Mouse (Mus musculus) limb, embryonic 12.5 days (tissue): Measurements from ENCODE around the gene Rarg. TPM values are rescaled to one million over a fixed set of nuclear protein-coding genes. Genes with fewer than 3 reads are reported as not detected.

Source experiments
- ATAC-seq: fragments of 200-750 bp; cut with Nextera tagmentation; 2 replicates; pipeline ENCODE4 v1.8.0; 2017; ENCODE audit warnings: low read depth, moderate TSS enrichment; ENCODE audit not compliant: insufficient number of reproducible peaks, insufficient read depth, low FRiP score, low TSS enrichment
- H3K27ac ChIP-seq: fragments of 300-500 bp; sonication (generic); 2 replicates; pipeline ENCODE4 v1.5.1; 2016; ENCODE audit warnings: mild to moderate bottlenecking, moderate library complexity
- H3K27me3 ChIP-seq: fragments of 300-500 bp; sonication (generic); 2 replicates; pipeline ENCODE4 v1.6.1; 2016; ENCODE audit warnings: mild to moderate bottlenecking, moderate library complexity
- H3K36me3 ChIP-seq: fragments of 300-500 bp; sonication (generic); 2 replicates; pipeline ENCODE4 v1.6.1; 2016; ENCODE audit warnings: mild to moderate bottlenecking, moderate library complexity
- H3K4me1 ChIP-seq: fragments of 300-500 bp; sonication (generic); replicated peaks from 2 replicates; pipeline ENCODE4 v1.6.1; 2016
- H3K4me2 ChIP-seq: fragments of 300-500 bp; sonication (generic); 2 replicates; pipeline ENCODE4 v1.6.1; 2016; ENCODE audit warnings: mild to moderate bottlenecking, moderate library complexity
- H3K4me3 ChIP-seq: fragments of 300-500 bp; sonication (generic); replicated peaks from 2 replicates; pipeline ENCODE4 v1.5.1; 2016; ENCODE audit warnings: mild to moderate bottlenecking
- H3K9ac ChIP-seq: fragments of 300-500 bp; sonication (generic); replicated peaks from 2 replicates; pipeline ENCODE4 v1.6.1; 2016; ENCODE audit warnings: mild to moderate bottlenecking, moderate library complexity
- H3K9me3 ChIP-seq: fragments of 300-500 bp; sonication (generic); 2 replicates; pipeline ENCODE4 v1.6.1; 2016; ENCODE audit warnings: mild to moderate bottlenecking, moderate library complexity
- WGBS: fragments of 180-500 bp; shearing (Covaris S2); methylation state at CpG from one replicate; pipeline ENCODE4 v1.1.7; 2016; 5-methylcytosine and 5-hydroxymethylcytosine counted together
- polyA plus RNA-seq: library from polyadenylated mRNA; unstranded; fragments of >200 nt; fragmentation: Nextera tagmentation; extraction: Ambion mirVana; gene quantifications from 2 replicates; pipeline ENCODE4 v1.2.1, GENCODE M21; 2016

Gene Rarg
- polyA plus RNA-seq, 1 experiment from 2014 or later, result 137 TPM

- Histone ChIP-seq H3K4me1 (peaks cover 13% of the 10 kb centered on the region), H3K27me3 (no peaks in the 10 kb centered on the region), H3K36me3 (peaks cover 27% of the 10 kb centered on the region), H3K9ac (peak within 1 kb of the TSS; percentile 75), H3K9me3 (no peaks in the 10 kb centered on the region), H3K27ac (peak within 1 kb of the TSS; percentile 87), H3K4me3 (peak within 1 kb of the TSS; percentile 89), H3K4me2 (peak within 1 kb of the TSS; percentile 91)
- ATAC-seq, result peak; percentile 95
- under 1% methylated on average over 65 of the region's 65 CpGs for WGBS
These were observed 21.9 kb upstream of the Rarg start, which contains the start of gene Mfsd5 for GRCm38 (mm10) chr15:102279092-102279782. Gene Mfsd5, plus strand, starts transcription at chr15:102279454.

GRCm38 (mm10) chr15:102278726-102279091 lies 21.4 kb upstream of the Rarg start:
- Histone ChIP-seq H3K4me3 (peak overlapping the region; percentile 89), H3K9me3 (no peaks in the 10 kb centered on the region), H3K27me3 (no peaks in the 10 kb centered on the region), H3K36me3 (peaks cover 27% of the 10 kb centered on the region), H3K27ac (peak overlapping the region; percentile 87), H3K4me2 (peak overlapping the region; percentile 91), H3K4me1 (peaks cover 13% of the 10 kb centered on the region), H3K9ac (peak overlapping the region; percentile 75)
- ATAC-seq, result no peak
- whole genome bisulfite sequencing, result 31% methylated on average over 7 of the region's 7 CpGs

- no peak overlapping the region for H3K27ac ChIP-seq
- 75% methylated on average over 6 of the region's 6 CpGs for WGBS
These were observed 16.8 kb upstream of the Rarg start for GRCm38 (mm10) chr15:102273982-102274716.

GRCm38 (mm10) chr15:102271441-102271840 lies 14.1 kb upstream of the Rarg start:
- H3K4me3 ChIP-seq, result peak overlapping the region; percentile 38
- H3K36me3 ChIP-seq, result no peaks in the 10 kb centered on the region
- H3K9ac ChIP-seq, result no peak overlapping the region
- 37% methylated on average over 3 of the region's 3 CpGs for WGBS
- peak overlapping the region; percentile 64 for H3K4me2 ChIP-seq
- 0 out of 2 replicates have a peak overlapping the region, but pooled peaks have one; percentile 12 for H3K27ac ChIP-seq
- no peak for ATAC-seq
- H3K9me3 ChIP-seq, result no peaks in the 10 kb centered on the region
- H3K4me1 ChIP-seq, result peaks cover 18% of the 10 kb centered on the region
- no peaks in the 10 kb centered on the region for H3K27me3 ChIP-seq

More at GRCm38 (mm10) chr15:102273982-102274716, 16.8 kb upstream of the Rarg start:
- H3K9me3 ChIP-seq, result no peaks in the 10 kb centered on the region
- peaks cover 20% of the 10 kb centered on the region for H3K4me1 ChIP-seq
- no peak overlapping the region for H3K4me3 ChIP-seq
- ATAC-seq, result no peak
- no peaks in the 10 kb centered on the region for H3K27me3 ChIP-seq
- no peaks in the 10 kb centered on the region for H3K36me3 ChIP-seq
- no peak overlapping the region for H3K4me2 ChIP-seq
- no peak overlapping the region for H3K9ac ChIP-seq

DNA sequence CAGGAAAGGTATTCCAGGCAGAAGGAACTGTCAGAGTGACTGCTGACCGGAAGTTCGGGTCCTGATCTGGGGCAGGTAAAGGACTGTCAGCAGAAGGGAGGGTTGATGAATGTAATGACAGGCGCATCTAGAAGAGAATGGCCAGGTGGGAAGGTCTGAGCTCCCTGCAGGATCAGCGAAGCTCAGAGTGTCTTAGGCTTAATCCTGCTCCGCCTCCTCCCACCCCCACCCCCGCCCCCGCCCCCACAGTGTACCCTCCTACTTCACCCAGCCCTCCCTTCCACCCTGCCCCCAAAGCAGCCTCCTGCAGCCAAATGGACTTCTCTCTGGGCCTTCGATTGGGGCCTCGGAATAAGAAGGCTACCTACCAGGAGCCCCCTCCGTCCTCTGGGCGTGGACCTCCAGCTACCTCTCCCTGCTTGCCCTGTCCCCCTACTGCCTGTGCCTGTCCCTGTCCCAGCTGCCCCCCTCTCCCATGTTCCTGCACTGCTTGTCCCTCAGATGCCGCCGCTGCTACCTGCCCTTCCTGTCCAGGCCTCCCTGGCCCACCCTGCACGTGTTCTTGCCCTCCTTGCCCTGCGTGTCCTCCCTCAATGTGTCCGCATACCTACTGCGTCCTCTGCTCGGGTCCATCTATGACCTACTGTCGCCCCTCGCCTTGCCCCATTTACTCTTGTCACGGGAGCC lies 13.1 kb upstream of the Rarg start, which contains the start of gene Gm9918:
TSS of gene Gm9918 (plus strand) at position 290 of the 687 bp plus-strand sequence.
- no peaks in the 10 kb centered on the region for H3K9me3 ChIP-seq
- peak within 1 kb of the TSS; percentile 64 for H3K4me2 ChIP-seq
- ATAC-seq, result peak; percentile 66
- H3K4me1 ChIP-seq, result peaks cover 18% of the 10 kb centered on the region
- H3K4me3 ChIP-seq, result peak within 1 kb of the TSS; percentile 38
- peak within 1 kb of the TSS; percentile 54 for H3K9ac ChIP-seq
- H3K27ac ChIP-seq, result 0 out of 2 replicates have a peak within 1 kb of the TSS, but pooled peaks have one; percentile 12
- WGBS, result 7% methylated on average over 18 of the region's 21 CpGs
- H3K27me3 ChIP-seq, result no peaks in the 10 kb centered on the region
- H3K36me3 ChIP-seq, result no peaks in the 10 kb centered on the region

DNA sequence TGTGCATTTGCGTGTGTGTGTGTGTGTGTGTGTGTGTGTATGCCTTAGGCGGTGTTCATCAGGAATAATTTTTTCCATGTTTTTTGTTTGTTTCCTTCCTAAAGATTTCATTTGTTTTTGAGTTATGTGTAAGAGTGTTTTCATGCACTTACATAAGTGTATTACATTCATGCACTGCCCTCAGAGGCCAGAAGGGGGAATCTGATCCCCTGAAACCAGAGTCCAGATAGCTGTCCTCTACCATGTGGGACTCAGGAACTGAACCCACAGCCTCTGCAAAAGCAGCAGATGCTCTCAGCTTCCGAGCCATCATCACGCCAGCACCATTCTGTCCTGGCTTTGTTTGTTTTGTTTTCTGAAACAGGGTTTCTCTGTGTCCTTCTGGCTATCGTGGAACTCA lies 8.2 kb upstream of the Rarg start:
- no peaks in the 10 kb centered on the region for H3K9me3 ChIP-seq
- H3K36me3 ChIP-seq, result no peaks in the 10 kb centered on the region
- 86% methylated on average over 5 of the region's 5 CpGs for WGBS
- H3K9ac ChIP-seq, result no peak overlapping the region
- H3K27ac ChIP-seq, result no peak overlapping the region
- ATAC-seq, result no peak
- H3K4me3 ChIP-seq, result no peak overlapping the region
- H3K4me2 ChIP-seq, result no peak overlapping the region
- peaks cover 23% of the 10 kb centered on the region for H3K4me1 ChIP-seq
- H3K27me3 ChIP-seq, result no peaks in the 10 kb centered on the region

- Histone ChIP-seq H3K9ac (no peak overlapping the region), H3K27me3 (no peaks in the 10 kb centered on the region), H3K4me1 (peaks cover 37% of the 10 kb centered on the region), H3K27ac (peak overlapping the region; percentile 18; the same call in 1 of the 2 replicates), H3K4me2 (no peak overlapping the region), H3K4me3 (no peak overlapping the region), H3K9me3 (no peaks in the 10 kb centered on the region), H3K36me3 (no peaks in the 10 kb centered on the region)
- 77% methylated on average over 2 of the region's 2 CpGs for WGBS
- no peak for ATAC-seq
These were observed 5.7 kb upstream of the Rarg start for GRCm38 (mm10) chr15:102263037-102263436.

GRCm38 (mm10) chr15:102262582-102262981 lies 5.3 kb upstream of the Rarg start:
- ATAC-seq, result no peak
- H3K9ac ChIP-seq, result no peak overlapping the region
- 43% methylated on average over 7 of the region's 7 CpGs for WGBS
- H3K27me3 ChIP-seq, result no peaks in the 10 kb centered on the region
- peak overlapping the region; percentile 18; the same call in 1 of the 2 replicates for H3K27ac ChIP-seq
- H3K4me3 ChIP-seq, result no peak overlapping the region
- H3K4me2 ChIP-seq, result no peak overlapping the region
- H3K9me3 ChIP-seq, result no peaks in the 10 kb centered on the region
- H3K4me1 ChIP-seq, result peaks cover 42% of the 10 kb centered on the region
- no peaks in the 10 kb centered on the region for H3K36me3 ChIP-seq

- WGBS, result 4% methylated on average over 11 of the region's 11 CpGs
These were observed 1.4 kb upstream of the Rarg start for GRCm38 (mm10) chr15:102258581-102259253.

DNA sequence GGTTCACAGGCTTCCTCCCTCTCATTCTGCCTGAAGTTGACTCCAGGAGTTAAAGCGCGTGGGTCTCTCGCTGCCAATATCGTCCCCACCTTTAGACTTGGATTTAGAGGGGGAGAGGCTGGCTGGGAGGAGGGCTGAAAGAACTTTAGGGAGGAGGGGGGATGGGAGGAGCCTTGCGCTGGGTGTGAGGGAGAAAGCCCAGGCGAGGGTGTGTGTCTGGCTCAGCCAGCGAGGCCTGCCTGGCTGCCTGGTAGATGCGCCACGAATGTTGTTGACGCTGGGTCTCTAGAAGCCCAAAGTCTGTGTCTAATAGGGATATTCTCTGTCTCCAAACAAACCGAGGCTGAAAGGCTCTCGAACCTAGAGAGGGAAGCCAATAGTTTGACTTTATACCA lies 756 bp upstream of the Rarg start:
- 1% methylated on average over 12 of the region's 12 CpGs for WGBS
- 0 out of 2 replicates have a peak overlapping the region, but pooled peaks have one; percentile 35 for H3K9ac ChIP-seq
- ATAC-seq, result peak; percentile 53; the same call in 1 of the 2 replicates
- H3K4me3 ChIP-seq, result peak overlapping the region; percentile 82
- no peaks in the 10 kb centered on the region for H3K27me3 ChIP-seq
- H3K4me2 ChIP-seq, result peak overlapping the region; percentile 92
- peaks cover 77% of the 10 kb centered on the region for H3K4me1 ChIP-seq
- H3K27ac ChIP-seq, result peak overlapping the region; percentile 99
- no peaks in the 10 kb centered on the region for H3K9me3 ChIP-seq
- H3K36me3 ChIP-seq, result peaks cover 15% of the 10 kb centered on the region

More at GRCm38 (mm10) chr15:102258581-102259253, 1.4 kb upstream of the Rarg start:
- Histone ChIP-seq H3K36me3 (peaks cover 9% of the 10 kb centered on the region), H3K27ac (peak overlapping the region; percentile 99), H3K4me2 (peak overlapping the region; percentile 92), H3K9me3 (no peaks in the 10 kb centered on the region), H3K27me3 (no peaks in the 10 kb centered on the region), H3K4me3 (peak overlapping the region; percentile 82), H3K4me1 (peaks cover 72% of the 10 kb centered on the region), H3K9ac (peak overlapping the region; percentile 35; the same call in 1 of the 2 replicates)
- ATAC-seq, result peak; percentile 19; the same call in 1 of the 2 replicates
